Mouse (Mus musculus): ENCODE measurements around the gene Arl13b.

Arl13b gene

DNA sequence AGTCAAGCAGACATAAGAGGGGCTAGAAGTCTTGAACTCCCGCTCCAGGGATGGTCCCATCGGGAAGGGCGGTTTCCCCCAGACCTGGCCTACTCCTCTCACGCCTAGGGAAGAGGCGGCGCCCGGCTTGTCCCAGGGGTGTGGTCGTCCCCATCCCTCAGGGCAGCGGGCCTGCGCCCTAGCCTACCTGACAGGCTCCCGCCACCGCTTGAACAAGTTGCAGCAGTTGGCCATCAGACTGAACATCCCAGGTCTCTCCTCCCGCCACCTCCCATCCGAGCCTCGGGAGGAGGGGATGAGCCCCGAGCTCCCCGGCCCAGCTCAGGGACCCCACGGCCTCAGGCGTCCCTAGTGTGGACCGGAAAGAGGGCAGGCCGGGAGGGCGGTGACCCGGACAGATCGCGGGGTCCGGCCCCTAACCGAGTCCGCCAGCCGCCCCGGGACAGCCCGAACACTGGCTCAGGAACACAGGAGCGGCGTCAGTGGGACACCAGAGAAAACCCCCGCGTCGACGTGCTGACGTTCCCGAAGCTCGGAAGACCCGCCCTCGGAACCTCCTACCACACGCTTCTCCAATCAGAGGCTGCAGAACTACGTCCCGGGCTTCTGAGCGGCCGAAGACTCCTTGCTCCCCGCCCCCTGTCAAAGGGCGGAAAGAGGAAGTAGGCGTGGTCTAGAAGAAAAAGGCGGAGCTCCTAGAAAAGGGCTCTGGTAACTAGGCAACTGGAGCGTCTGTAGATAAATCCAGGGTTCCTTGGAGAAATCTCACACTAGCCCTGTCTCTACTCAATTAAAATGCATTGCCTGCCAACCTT, at the start of gene Arl13b:
TSS of gene Arl13b (minus strand) at position 543 of the 815 bp plus-strand sequence.
- peak; percentile 96 to 98 for DNase-seq

DNA sequence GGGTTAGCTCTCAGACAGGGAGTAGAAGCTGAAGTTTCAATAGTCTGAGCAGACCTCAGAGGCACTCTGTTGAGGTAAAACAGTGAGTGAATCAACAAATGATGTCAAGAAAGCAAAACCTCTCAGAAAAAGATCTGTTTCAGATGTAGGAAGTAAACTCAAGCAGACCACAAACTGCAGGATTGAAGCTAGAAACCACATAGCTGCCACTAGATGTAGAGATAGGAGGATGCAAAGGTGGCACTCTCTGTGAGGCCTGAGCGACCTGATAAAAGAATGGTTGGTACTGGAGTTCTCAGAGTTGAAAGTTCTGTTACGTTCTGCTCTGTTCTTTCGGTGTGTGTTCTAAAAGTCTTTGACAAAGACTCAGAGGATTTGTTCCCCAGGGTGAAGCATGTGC, 49.0 kb upstream of the Arl13b start:
- DNase-seq = no peak

DNA sequence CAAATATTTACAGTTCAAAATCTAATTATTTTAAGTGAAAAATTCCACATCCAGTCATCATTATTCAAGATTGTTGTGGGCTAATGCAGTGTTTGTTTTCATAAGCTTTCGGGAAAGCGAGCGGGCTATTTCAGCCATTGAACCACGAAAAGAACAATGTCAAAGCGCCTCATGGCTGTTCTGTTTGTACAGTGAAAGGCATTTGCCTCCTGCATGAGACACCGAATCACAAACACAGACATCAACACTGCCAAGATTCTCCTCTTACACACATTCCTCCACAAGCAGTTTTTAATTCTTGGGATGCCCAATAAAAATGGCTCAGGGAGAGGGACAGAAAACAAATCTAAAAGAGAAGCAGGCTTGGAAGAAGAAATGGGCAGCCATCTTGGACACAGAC, 27.2 kb upstream of the Arl13b start:
- DNase-seq = no peak

DNA sequence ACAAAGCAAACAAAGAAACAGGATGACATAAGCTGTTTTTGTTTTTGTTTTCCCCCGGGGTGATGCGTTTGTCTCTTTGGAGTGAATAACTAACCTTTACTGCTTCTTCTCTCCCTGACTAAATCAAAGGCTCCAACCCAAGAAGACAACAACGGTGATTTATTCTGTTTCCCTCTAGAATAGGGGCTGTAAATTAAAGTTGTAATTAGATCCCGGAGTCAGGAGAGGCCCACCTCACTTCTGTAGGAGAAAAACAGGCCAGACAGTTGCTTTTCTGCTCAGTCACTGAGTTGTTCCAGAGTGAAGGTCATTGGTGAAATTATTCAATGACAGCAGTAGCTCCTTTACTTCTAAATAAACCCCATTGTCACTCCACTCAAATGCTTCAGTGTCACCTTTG, 26.3 kb upstream of the Arl13b start:
- no peak for DNase-seq

DNA sequence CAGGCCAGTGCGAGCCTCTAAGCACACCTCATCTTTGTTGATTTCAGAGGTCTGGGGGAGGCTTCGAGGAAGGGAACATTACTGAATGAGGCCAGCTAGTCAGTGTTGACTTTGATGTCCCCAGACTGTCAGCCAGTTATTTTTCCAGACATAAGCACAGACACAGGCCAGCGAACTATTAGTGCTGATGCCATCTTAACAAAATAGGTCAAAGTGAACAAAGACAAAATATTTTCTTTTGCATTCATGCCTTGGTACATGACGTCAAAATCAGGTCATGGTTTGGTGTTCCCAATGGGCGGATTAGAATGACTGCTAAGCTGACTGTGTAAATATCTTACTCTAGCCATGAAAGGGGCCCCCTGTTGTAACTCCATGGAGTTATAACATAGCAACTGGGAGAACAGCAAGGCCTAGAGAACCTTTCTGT, 25.9 kb upstream of the Arl13b start:
- DNase-seq = no peak

DNA sequence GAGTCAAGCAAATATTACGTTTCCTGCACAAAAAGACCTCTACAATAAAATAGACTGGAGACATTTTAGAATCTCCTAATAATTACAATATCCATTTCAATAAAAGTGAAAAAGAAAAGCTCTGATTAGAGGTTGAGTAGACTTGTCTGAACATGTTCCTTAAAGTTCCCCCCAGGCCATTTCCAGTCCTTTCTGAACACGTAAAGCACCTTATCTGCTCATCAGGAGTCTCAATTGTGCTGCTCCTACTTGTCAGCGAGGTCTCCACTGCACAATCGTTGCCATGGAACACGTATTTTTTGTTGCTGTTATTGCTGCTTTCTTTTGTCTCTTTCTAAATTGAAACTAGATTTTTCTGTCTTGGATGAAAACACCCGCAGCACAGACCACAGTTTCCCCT, 14.6 kb upstream of the Arl13b start:
- no peak for DNase-seq

DNA sequence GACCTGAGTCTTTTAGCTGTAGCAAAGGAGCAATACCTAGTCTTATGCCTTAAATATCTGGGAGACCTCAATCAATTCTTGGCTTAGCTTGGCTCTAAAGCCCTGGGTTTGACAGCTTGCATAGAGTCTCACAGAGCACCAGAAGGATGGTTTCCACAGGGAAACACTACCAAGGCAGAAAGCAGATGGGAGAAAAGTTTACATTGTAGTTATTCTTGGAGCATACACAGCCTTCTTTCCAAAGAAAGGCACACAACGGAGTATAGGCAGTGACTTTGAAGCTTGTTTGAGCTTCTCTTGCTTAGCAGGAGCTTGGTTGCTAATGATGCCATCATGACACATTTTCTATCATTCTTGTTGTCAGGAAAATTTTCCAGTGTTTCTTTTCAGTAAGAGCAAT, 13.3 kb upstream of the Arl13b start:
- DNase-seq = no peak

DNA sequence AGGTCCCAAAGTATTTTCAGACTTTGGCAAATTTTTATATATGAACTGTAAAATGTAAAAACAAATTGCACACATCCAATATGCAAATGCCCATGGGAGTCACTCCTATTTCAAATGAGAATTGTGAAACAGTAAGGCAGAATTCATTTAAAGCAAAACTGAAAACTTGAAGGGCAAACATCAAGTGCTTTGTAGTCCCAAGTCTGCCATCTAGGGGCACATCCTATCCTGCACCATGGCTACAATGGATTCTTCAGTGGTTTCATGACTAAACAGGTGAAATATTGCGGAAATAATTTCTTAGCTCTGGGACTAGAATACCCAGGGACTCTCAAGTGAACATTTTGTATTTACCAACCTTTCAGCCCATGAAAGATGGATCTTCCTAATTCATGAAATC, 11.2 kb upstream of the Arl13b start:
- peak; percentile 9 to 40 for DNase-seq

DNA sequence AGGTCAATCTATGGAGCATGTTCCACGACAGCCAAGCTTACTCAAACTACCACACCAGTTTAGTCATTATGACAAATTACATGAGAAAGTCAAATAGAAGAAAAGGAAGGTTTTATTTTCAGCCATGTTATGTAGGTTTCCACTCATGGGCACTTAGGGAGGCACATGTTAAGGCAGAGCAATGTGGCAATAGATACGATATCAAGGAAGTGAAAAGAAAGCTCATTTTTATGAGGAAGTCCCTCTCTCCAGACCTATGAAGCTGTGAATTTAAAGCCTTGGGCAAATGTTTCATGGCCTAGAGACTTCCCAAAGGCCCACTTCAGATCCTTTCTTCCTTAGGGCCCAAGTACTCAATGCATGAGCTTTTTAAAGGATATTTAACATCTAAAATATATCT, 10.7 kb upstream of the Arl13b start:
- no peak for DNase-seq

DNA sequence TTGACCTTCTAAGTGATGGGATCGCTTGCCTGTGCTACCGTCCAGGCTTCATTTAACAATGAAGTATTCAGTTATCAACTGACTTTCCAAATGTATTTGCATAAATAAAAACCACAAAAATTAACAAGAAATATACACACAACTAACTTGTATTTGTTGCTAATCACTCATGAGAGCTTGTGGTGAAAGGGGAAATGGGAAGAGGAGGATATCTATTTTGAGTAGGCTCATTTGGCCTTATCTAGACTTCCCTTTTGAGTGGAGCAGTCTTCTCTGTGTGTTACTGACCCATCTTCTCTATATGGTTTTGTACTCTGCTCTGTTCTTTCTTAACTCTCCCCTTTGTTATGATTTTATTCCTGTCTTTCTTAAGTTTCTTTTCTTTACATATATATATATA, 9.4 kb upstream of the Arl13b start:
- DNase-seq = no peak

DNA sequence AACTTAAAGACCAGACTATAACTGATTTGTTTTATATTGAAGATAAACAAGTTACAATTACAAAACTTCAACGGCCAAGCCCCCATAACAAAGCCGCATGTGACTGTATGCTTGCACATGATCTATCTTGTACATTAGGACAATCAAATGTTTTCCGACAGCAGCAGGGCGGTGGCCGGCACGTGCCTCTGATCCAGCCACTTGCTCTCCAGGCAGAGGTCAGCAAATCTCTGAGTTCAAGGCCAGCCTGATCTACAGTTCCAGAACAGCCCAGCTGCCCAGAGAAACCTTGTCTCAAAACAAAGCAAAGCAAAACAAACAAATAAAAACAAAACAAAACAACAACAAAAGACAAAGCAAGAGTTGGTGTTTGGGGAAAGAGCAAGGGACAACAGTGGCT, 8.5 kb upstream of the Arl13b start:
- DNase-seq = peak; percentile 4 to 13

DNA sequence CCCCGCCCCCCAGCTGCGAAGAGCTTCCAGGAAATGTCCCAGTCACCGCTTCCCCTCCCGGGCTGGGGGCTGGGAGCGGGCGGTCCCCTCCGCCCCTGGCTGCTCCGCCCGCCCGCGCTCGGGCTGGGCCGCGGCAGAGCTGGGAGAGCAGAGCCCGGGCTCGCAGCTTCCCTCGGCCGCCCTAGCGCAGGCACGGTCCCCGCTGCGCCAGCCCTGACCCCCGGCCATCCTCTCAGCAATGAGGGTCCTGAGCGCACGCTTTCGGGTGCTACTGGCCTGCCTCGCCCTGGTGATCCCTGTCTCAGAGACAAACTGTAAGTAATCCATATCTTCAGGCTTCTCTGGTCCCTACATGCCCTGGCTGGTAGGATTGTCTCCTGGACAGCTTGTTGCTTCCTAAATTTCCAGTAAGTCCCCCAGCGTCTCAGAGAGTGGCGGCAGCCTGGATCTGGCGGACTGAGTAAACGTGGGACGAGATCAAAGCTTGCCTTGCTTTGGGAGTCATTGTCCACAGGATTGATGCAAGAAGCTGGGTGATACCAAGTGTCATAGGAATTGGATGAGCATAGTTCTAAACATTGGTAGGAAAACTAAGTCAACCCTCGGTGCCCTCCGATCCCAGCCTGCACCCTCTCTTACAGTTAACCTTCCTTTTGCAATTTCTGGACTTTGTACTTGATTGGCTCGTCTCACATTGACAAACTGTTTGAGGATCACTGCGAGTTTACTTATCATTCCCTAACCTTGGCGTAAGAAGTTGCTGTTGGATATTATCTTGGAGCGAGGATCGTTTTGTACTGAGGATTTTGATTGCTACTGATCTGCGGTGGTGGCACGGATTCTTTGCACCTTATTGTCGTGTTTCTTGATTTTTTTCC, 7.6 kb upstream of the Arl13b start, which contains the start of gene Pros1:
TSS of gene Pros1 (plus strand) at position 117 of the 878 bp plus-strand sequence.
- peak; percentile 77 to 78 for DNase-seq

DNA sequence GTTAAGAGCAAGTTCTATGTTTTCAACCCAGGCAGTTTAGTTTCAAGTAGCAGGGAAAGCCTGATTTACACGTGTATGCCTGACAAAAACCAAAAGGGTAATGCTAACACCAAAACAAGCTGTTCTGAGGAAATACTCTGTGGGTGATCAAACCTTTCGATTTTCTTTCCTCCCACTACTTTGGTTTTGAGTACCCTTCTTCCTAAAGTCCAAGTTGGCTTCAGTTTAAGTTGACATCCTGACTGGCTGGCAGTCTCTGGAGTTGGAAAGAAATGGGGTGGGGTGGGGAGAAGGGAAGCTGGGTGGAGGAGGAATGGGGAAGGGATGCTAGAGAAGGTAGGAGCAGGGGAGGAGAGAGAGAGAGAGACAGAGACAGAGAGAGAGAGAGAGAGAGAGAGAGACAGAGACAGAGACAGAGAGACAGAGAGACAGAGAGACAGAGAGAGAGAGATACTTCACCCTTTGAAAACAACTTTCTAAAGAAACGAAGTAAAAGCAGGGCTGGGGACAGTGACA, 6.8 kb upstream of the Arl13b start:
- peak in 1 of 2 experiments; percentile 8 for DNase-seq

DNA sequence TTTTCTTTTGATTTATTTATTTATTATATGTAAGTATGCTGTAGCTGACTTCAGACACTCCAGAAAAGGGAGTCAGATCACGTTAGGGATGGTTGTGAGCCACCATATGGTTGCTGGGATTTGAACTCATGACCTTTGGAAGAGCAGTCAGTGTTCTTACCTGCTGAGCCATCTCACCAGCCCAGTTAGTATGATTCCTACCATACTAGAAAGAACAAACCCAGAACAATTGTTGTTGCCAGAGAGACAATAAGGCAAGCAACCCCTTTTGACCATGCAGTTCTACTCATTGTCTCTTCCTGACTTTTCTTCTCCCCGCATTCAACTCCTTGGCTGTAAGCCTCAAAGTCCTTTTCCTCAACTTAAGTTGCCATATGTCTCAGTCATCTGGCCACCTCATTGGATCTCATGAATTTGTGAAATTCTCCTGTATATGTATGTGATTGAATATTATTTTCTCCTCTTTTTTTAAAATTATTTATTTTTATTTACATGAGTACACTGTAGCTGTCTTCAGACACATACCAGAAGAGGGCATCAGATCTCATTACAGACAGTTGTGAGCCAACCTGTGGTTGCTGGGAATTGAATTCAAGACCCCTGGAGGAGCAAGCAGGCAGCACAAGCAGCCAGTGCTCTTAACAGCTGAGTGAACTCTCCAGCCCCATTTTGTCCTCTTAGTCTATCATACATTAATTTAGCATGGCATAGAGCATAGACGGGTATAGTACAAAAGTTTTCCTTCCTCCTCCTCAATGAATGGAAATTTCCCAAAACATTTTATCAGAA, 5.8 kb upstream of the Arl13b start:
- DNase-seq = no peak

DNA sequence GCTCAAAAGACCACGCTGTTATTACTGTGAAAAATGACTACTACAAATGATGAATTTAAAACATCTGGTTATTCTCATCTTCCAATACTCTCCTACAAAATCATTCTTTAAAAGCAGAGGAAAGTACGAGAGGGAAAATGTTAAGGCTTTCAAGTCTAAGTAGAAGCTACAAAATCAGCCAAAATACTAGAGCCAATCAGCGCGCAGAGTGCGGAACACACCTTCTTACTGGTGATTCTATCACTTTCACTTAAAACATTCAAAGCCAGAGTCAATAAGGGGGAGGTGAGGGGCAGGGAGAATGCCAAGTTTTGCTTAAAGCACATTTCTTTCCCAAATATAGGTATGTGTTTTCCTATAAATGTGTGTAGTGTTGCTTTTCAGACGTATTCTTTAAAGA, 1.5 kb downstream of the Arl13b start:
- DNase-seq = no peak

DNA sequence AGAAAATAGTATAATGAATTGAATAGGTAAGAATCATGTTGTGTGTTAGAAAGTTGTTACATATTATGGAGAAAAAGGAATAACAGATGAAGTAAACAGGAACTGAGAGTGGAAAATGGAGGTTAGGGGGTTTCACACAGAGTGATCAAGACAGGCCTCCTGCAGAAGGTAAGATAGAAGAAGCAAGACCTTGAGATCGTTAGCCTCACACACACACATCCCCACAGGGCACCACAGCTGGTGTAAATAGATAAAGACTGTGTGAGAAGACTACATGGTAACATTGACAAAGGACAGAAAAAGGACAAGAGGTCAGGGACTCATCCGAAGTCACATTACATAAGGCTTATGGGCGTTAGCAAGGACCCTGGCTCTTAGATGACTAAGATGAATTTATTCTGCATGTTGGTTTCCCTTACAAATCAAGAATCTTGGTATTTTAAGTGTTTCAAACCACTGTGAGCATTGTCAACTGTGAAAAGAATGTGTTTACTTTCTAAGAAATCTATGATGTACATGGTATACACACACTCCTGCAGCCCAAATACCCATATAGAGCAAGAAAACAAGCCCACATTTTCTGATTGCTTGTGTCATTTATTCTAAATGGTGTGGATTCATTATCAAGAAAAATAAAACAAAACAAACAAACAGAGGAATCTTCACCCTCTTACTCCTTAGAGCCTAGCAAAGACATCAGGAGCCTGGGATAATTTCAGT, 12.7 kb downstream of the Arl13b start:
- DNase-seq = no peak

DNA sequence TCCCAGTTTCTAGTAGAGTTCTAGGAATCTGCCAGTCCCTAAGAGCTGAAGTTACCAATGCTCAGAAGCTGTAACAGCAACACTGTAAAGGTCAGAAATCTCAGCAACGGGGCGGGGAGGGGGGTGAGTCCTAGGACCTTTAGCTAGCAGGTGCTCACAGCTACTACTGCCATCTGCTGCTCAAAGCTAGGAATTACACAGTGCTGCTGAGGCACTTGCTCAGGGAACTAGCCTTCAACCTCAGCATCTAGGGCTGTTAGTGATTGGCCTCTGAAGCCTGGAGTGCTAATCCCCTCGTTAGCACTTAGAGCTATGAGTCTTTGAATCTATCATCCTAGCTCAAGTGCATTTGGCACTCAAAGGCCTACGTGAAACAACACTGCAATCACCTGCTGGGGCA, 14.4 kb downstream of the Arl13b start:
- peak; percentile 34 to 58 for DNase-seq

DNA sequence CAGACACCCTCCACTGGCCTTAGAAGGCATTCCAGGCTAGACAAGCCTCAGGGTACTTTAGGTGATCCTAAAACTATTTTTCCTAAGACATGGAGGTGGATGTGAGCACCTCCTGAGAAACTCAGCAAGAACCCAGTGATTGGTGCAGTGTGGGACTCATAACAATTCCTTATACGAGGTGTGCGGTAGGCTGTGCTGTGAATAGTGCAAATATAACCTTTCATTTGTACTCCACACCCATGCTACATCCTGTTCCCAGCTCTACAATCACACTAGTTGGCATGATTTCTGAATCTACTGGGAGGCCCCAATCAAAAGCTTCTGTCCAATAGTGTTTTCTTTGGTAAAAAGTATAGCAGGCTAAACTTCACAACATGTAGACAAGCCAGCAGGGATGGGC, 14.8 kb downstream of the Arl13b start:
- DNase-seq = no peak

DNA sequence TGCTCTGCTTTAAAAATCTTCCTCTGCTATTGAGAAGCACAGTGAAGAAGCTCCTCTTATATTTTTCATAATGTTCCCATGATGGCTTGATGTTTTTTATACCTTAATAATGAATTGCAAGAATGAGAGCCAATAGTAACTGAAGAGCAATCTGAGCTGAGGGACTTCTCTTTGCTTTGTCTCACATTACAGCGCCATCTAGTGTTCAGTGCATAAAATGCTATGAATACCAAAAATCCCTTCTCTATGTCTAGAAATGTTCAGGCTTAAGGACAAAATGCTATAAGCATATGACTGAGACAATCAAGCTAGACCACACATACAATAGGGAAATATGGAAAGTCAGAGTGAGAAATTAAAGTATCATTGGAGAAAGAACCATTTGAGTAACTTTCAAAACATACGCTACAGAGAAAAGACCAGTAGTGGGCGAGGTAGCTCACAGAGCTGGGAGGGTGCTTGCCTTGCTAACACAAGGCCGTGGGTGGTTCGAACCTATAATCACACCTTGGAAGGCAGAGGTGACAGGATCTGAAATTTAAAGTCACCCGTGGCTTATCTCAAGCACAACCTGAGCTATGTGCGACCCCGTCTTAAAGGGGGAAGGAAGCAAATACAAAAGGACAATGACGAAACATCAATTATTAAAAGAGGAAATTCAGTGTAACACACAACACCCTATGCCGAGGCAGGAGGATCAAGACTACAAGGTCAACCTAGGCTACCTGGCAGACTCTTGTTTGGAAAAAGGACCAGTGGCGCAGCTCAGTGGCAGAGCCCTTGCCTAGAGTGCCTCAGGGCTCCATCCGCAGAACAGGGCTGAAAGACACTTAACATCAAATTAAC, 20.5 kb downstream of the Arl13b start:
- DNase-seq = no peak

DNA sequence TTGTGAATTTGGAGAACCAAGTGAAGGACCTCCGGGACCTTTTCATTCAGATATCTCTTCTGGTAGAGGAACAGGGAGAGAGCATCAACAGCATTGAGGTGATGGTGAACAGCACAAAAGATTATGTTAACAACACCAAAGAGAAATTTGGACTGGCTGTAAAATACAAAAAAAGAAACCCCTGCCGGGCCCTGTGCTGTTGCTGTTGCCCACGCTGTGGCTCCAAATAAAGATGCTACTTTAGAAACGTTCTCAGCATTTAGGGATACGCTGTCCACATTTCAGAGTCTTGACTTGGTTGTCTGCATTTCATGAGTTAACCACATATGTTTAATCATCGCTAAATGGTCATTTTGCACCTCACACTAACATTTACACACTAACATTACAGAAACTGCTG, 24.4 kb downstream of the Arl13b start:
- DNase-seq = no peak

DNA sequence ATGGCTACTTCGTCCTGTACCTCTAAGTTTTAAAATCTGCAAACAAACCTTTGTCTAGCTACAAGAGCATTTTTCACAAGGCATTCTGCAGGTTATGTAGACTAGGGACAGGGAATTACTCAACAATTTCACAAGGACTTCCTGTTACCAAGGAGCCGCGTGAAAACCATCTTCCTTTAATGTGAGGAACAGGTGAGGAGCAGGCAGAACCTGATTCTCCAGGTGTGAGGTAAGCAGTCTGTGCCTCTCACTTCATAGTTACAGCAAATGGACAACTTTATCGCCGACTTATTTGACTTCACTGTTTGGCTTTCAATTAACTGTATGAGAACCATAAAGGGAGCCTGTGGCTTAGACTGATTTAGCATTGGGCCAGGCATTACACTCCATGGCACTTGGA, 32.3 kb downstream of the Arl13b start, which contains the start of gene Stx19:
TSS of gene Stx19 (plus strand) at position 186 of the 400 bp plus-strand sequence.
- peak; percentile 76 to 86 for DNase-seq
